Mouse (Mus musculus) ES-Bruce4 (cell line): ENCODE results near the gene Kdm5b.

Experiments
- CTCF ChIP-seq: IDR thresholded peaks from one replicate; pipeline ENCODE4 v1.8.1; 2011; ENCODE audit warnings: low read depth, low read length
- EP300 ChIP-seq: IDR thresholded peaks from 2 replicates; pipeline ENCODE4 v1.6.1; 2011; ENCODE audit warnings: low read depth, low read length; ENCODE audit not compliant: insufficient read depth
- POLR2A ChIP-seq: IDR thresholded peaks from one replicate; pipeline ENCODE4 v1.8.1; 2011; ENCODE audit warnings: low read length; ENCODE audit not compliant: insufficient read depth

DNA sequence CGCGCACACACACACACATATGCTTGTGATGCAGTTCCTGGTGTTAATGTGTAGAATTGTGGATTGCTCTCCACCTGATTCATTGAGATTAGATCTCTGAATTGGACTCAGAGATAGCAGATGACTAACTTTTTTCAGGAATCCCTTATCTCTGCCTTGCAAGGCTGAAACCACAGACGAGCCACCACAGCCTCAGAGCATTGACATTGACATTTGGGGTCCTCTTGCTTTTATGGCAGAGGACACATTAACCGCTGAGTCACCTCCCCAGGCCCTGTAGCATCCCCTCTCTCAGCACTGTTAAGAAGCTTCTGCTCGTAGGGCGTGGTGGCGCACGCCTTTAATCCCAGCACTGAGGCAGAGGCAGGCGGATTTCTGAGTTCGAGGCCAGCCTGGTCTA is 69.5 kb downstream of the Kdm5b start:
- no peak for TF ChIP-seq CTCF
- TF ChIP-seq EP300: no peak
- TF ChIP-seq POLR2A: no peak
